Mouse (Mus musculus): ENCODE results near the gene Ndufb5. TPM values are rescaled to one million over a fixed set of nuclear protein-coding genes. Genes with fewer than 3 reads are reported as not detected.
A peak's percentile ranks its signal among the peaks of the same experiment; 100 is the strongest.
"Not testable (repeated sequence)": the region's sequence is repeated elsewhere in the genome, so short reads cannot be mapped to it uniquely, and the experiment has no call there.

The Ndufb5 gene
- total RNA-seq (2022), result 100 to 1,000 TPM; 205 to 223 (median 213) TPM

- DNase-seq (ENCODE audit: low spot score in 2 of 2), result peak; percentile 97 to 99
These were observed at the start of gene Ndufb5 for GRCm38 (mm10) chr3:32736244-32737171. Ndufb5 (plus strand) TSS chr3:32736990.

- DNase-seq (ENCODE audit: low spot score in 2 of 2), result no peak
These were observed 49.6 kb upstream of the Ndufb5 start for GRCm38 (mm10) chr3:32687156-32687555.

DNA sequence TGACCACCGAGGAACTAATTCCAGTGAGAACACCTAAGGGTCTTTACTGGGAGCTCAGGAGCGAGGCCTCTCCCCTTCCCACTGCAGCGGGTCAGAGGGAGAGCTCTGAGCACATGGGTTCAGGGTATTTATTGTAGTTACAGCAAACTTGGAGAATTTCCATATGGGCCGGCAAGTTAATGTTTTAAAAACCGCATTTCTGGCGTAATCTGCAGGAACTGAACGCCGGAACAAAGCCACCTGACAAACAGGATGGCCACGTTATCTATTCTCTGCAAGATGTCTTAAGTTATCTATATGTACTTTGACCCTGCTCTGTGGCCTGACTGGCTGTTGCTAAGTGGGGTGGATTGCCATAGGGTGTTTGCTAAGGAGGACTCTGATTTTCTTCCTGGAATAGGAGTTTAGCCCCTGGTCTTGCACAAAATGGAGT is 47.2 kb upstream of the Ndufb5 start:
- DNase-seq (ENCODE audit: low spot score in 2 of 2), result no peak

DNA sequence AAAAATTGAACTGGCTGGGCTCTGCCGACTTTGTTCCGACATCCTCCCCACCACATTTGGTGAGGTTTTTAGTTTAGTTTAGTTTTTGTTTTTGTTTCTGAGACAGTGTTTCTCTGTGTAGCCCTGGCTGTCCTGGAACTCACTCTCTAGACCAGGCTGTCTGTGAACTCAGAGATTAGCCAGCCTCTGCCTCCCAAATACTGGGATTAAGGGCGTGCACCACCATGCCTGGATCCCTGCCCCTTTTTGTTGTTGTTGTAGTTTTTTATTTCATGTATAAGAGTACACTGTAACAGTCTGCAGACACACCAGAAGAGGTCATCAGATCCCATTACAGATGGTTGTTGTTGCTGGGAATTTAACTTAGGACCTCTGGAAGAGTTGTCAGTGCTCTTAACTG is 46.8 kb upstream of the Ndufb5 start:
- no peak for DNase-seq (ENCODE audit: low spot score in 2 of 2)

GRCm38 (mm10) chr3:32690901-32691300 is 45.9 kb upstream of the Ndufb5 start:
- no peak for DNase-seq (ENCODE audit: low spot score in 2 of 2)

DNA sequence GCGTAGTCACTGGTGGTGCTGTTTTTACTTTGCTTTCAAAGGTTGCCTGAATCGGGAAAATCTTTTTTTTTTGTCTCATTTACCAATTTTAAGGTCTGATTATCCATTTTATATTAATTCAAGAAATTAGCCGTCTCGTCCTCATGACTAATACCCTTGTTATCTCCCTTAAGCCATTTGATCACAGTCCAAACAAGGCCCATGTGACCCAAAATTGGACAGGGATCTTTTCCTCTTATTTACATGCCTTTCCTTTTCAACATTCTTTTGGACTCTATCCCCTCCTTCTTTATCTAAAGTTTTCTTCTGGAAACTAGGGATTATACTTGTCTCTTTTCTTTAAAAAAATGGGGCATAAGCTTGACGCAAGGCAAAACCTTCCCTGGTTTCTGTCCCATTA is 44.9 kb upstream of the Ndufb5 start:
- DNase-seq (ENCODE audit: low spot score in 2 of 2), result no peak

- DNase-seq (ENCODE audit: low spot score in 2 of 2), result no peak
These were observed 42.6 kb upstream of the Ndufb5 start for GRCm38 (mm10) chr3:32694211-32694610.

DNA sequence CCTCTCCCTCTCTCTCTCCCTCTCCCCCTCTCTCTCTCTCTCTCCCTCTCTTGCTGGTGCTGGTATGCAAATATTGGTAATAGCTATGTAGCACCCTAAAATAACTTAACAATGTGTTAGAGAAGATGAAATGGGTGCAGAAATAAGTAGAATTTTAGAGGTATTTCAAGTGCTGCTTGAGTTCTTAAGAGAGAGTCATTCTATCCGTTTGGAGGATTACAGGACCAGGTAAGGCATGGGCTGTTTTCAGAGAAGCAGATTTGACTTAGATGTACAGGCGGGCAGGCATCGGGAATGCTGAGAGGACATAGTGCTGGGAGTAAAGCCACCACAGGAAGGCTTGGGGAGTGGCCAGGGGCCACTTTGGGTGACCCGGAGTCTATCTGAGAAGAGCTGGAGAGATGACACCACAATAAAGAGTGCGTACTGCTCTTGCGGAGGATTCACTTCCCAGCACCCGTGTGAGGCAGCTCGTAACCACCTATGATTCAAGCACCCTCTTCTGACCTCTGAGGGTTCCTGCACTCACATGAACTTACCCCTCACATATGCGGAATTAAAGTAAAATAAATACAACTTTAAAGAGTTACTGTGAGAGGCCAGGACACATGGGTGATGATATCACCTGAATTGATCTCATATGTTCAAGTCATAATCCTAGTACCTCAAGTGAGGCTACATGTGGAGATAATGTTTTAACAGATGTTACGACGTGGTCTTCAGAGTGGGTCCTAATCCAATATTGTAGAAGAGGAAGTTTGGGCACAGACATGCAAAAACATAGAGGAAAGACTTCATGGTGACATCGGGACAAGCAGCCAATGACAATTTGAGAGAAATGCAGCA is 41.8 kb upstream of the Ndufb5 start:
- no peak for DNase-seq (ENCODE audit: low spot score in 2 of 2)

DNA sequence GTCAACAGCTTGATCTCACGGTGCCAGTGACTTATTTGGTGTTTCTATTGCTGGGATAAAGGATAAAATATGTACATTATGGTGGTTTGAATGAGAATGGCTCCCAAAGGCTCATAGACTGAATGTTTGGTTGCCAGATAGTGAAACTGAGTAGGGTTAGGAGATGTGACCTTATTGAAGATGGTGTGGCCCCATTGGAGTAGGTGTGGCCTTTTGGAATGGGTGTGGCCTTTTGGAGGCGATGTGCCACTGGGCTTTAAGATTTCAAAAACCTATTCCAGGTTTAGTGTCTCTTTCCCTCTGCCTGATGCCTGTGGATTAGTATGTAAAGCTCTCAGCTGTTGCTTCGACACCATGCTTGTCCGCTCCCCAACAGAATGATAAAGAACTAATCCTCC is 41.2 kb upstream of the Ndufb5 start:
- no peak for DNase-seq (ENCODE audit: low spot score in 2 of 2)

DNA sequence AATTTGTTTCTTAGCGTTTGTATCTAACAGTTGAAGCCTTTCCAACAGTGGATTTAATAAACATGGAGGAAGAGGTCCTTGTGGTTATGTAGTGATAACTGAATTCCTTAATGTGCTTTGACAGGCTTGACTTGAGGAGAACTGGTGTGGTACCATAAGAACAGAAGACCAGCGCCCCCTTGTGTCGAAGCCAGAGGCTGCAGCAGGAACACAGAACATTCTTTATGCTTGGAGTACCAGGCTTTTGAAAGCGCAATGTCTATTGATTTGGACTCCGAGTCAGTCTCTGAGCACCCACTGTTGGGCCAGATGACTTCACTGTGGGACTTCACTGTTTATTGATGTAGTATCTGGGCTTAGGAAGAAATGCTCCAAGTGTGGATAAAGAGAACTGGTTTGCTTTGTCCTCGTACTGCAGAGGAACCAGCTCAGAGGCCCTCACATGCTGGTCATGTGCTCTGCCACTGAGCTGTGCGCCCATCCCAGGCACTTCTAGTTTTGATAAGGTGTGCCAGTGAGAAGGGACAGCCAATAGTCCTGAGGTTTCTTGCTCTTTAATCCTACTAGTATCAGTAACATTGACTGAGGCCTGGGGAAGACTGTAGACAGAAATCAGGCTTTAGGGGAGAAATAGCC is 38.4 kb upstream of the Ndufb5 start:
- DNase-seq (ENCODE audit: low spot score in 2 of 2), result peak; percentile 90 to 98

GRCm38 (mm10) chr3:32704021-32704420 is 32.8 kb upstream of the Ndufb5 start:
- DNase-seq (ENCODE audit: low spot score in 2 of 2), result not testable (repeated sequence)

- DNase-seq (ENCODE audit: low spot score in 2 of 2), result not testable (repeated sequence)
These were observed 32.2 kb upstream of the Ndufb5 start for GRCm38 (mm10) chr3:32704632-32705031.

DNA sequence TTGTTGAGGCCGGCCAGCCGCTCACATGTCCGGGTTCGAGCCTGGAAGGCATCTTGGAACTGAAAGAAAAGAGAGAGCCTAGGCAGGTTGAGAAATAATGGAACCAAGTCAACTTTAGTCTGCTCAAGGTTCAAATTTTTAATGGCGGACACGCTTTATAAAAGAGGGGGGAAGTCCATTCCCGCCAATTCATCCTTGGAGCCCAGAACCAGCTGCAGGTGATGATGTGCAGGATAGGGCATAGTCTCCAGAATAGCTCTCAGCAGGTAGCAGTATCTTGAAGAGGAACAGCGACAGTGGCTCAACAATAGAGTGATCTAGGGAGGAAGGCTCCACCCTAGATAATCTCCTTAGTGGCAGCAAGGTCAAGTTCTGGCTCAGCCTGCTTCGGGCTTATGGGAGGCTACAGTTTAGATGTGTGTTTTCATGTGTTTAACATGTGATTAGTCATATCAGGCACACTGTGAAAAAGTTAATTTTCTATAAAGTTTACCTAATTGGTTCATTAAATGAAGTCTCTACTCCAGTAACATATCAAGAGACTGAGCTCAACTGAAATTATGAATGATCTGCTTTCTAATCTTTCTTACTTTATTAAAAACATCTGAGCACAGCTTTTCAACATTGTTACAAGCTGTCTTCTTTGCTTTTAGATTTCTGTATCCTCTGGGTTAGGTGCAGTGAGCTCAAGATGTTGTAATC is 31.0 kb upstream of the Ndufb5 start, which contains the start of gene Actl6a:
Gene Actl6a, plus strand, starts transcription at position 652 of the 702 bp plus-strand sequence.
- not testable (repeated sequence) for DNase-seq (ENCODE audit: low spot score in 2 of 2)

GRCm38 (mm10) chr3:32708052-32708367 is 28.8 kb upstream of the Ndufb5 start:
- no peak for DNase-seq (ENCODE audit: low spot score in 2 of 2)

GRCm38 (mm10) chr3:32708368-32709231 is 28.2 kb upstream of the Ndufb5 start:
- DNase-seq (ENCODE audit: low spot score in 2 of 2), result peak; percentile 83 to 99

- DNase-seq (ENCODE audit: low spot score in 2 of 2), result no peak
These were observed 27.4 kb upstream of the Ndufb5 start for GRCm38 (mm10) chr3:32709388-32709787.

DNA sequence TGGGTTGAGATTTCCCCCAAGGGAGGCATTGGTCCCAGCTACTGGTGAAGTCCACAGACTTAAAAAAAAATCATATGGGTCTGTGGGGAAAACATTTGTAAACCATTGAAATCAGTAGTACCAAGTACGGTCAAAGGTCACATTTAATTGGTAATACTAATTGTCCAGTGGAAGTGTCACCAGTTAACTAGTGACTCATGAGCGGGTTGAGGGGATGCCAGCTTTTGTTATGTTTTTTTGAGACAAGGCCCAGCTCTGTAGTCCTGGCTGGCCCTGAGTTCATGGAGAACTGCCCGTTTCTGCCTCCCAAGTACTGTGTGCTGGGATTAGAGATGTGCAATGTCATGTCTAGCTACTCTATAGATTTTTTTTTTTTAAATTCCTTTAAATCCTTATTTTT is 23.1 kb upstream of the Ndufb5 start:
- DNase-seq (ENCODE audit: low spot score in 2 of 2), result no peak

GRCm38 (mm10) chr3:32717403-32717802 is 19.4 kb upstream of the Ndufb5 start:
- not testable (repeated sequence) for DNase-seq (ENCODE audit: low spot score in 2 of 2)

GRCm38 (mm10) chr3:32718271-32718670 is 18.5 kb upstream of the Ndufb5 start:
- no peak for DNase-seq (ENCODE audit: low spot score in 2 of 2)

GRCm38 (mm10) chr3:32724191-32724590 is 12.6 kb upstream of the Ndufb5 start:
- DNase-seq (ENCODE audit: low spot score in 2 of 2), result no peak

Measured in left cerebral cortex, adult 8-10 months (tissue).